Mouse (Mus musculus): ENCODE data around the gene Stard3.
A peak's percentile ranks its signal among the peaks of the same experiment; 100 is the strongest.

The Stard3 gene

GRCm38 (mm10) chr11:98329081-98329959, 28.8 kb upstream of the Stard3 start, which contains the start of gene Neurod2:
TSS of gene Neurod2 (minus strand) at chr11:98329648.
- DNase-seq = peak; percentile 92

GRCm38 (mm10) chr11:98329960-98330744, 28.0 kb upstream of the Stard3 start:
- DNase-seq = no peak

DNA sequence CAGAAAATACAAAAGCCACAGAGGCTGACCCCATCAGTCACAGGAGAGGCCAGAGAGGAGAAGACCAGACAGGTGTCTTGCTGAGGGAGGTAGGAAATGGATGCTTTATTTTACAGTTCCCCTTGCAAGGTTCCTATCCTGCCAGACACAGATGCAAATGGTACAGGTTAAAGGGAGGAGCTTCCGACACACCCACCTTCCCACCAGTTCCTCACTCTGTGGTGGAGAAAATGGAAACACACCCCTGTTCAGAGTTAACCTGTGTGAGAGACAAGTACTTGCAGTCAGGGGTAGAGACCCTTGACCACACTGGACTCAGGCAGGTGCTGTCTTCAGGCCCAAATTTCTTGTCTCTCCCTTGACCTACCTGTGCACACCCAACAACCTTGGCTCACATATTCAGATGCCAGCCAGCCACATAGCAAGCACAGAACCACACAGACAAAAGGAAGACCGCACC, 27.4 kb upstream of the Stard3 start:
- no peak for DNase-seq

GRCm38 (mm10) chr11:98331401-98331800, 26.8 kb upstream of the Stard3 start:
- no peak for DNase-seq

DNA sequence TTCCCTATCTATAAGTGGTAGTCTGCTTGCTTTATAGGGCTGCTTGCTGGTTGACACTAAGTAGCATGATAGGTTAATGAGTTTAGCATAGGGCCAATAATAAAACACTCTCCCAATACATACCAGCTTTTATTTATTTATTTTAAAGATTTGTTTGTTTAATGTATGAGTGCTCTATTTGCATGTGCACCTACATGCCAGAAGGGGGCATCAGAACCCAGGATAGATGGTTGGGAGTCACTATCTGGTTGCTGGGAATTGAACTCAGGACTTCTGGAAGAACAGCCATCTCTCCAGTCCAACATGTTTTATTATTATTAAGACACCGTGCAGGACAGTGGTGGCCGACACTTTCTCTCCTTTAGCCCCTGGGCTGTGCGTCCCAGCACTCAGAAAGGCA, 26.0 kb upstream of the Stard3 start:
- no peak for DNase-seq

DNA sequence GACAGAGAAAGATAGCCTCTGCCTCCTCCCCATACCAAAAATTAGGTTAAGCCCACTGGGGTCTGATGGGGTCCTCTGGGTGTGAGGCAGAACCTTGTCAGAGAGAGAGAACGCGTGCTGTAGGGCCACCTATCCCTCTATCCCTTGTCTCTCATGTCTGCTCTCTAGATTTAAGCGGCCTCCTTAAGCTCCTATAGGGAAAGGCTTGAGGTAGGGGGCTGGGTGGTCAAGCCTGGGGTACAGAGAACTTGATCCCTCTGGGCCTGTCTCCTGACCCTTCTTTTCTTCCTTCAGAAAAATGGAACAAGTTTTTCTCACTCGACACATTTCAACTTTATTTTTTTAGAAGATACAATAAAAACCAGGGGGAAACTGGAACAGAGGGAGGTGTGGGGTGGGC, 25.3 kb upstream of the Stard3 start:
- DNase-seq = no peak

DNA sequence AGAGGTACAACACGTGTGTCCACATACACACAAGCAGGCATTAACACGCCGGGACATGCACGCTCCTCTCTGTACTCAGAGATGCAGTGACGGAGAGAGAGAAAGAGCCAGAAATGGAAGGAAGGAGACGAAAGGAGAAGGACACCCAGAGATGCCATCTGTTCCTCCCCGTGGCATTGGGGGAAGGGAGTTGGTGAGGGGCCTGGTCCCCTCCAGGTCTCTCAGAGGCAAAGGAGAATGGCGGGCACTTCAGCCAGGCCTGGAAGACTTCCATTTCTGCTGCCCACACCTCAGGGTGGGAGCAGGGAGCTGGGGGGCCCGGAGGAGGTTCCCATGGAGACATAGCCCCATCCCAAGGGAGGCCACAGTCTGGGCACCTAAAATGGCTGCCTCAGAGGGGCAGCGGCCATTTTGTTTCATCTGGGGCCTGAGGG, 24.9 kb upstream of the Stard3 start:
- no peak for DNase-seq

GRCm38 (mm10) chr11:98333981-98334741, 24.0 kb upstream of the Stard3 start:
- DNase-seq = no peak

DNA sequence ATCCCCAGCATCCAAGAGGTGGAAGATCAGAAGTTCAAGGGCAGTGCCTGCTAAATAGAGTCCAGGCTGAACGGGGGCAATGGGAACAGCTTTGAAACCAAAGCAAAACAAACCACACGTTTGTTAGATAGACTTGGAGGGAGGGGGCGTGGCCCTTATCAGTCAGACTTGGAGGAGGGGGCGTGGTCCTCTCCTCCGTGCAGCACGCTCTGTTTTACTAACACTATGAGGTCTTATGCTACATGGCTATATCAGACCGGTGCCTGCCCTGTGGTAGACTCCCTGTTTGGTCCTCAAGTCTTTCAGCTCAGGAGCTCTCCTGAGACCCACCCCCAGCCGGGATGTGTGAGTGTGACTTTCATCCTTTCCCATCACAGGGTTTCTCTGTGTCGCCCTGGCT, 22.9 kb upstream of the Stard3 start:
- no peak for DNase-seq

- DNase-seq = no peak
Measured at GRCm38 (mm10) chr11:98336245-98337107, 21.7 kb upstream of the Stard3 start.

- DNase-seq = no peak
Measured at GRCm38 (mm10) chr11:98338507-98338961, 19.6 kb upstream of the Stard3 start.

DNA sequence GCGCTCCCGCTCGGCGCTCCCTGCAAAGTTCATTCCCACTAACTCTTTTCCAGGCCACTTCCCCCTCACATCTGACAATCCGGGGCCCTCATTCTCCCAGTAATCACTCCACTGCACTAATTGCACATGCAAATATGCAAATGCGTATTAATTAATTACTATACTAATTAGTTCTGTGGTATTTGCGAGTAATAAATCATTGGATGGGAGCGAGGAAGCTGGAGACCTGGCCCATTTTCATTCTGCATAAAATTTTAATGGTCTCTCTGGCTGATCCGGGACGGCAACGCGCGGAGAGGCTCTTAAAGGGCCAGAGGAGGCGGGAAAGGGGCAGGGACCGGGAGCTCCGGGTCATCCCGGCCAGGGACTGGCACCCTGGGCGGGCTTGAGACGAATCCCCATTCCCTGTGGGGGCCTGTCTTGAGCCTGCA, 19.1 kb upstream of the Stard3 start:
- no peak for DNase-seq

DNA sequence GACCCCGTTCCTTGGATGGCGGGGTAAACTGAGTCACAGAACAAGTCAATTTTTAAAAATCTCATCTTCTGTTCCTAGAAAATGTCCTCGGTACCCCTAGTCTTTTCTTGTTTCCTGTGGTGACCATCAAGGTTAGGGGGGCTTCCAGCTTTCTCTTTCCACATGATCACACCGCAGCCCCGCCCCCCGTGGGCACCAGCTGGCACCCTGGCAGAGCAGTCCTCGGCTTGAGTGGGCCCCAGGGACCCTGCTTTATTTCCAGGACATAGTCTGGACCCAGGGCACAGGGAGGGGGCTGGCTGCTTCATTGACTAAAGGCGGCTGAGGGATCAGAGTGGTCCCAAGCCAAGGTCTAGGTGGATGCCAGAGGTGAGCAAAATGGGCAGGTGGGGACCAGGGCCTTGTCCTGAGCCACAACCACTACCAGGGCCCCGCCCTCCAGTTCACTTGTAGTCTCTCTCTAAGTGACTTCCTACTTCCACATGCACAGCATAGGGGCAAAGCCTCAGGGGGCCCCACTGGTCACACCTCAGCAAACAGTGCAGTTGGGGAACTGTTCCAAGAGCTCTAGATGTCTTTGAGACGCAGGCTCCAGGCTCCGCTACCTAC, 18.4 kb upstream of the Stard3 start:
- no peak for DNase-seq

DNA sequence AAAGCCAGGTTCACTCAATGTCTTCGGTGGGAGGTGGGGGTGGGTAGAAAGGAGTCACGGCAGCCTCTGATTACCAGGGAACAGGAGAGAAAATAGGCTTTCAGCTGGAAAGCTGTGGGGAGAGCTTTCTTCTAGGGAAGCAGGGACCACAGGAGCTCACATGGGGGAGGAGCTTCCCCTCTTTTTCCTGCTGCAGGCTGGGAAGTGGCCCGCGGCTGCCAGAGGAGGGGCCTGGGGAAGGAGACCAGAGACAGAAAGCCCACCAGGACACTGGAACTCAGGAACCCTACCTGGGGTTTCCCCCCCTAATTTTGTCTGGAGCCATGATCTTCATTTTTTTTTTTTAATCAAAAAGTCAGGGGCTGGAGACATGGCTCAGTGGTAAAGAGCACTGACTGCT, 17.6 kb upstream of the Stard3 start:
- no peak for DNase-seq

DNA sequence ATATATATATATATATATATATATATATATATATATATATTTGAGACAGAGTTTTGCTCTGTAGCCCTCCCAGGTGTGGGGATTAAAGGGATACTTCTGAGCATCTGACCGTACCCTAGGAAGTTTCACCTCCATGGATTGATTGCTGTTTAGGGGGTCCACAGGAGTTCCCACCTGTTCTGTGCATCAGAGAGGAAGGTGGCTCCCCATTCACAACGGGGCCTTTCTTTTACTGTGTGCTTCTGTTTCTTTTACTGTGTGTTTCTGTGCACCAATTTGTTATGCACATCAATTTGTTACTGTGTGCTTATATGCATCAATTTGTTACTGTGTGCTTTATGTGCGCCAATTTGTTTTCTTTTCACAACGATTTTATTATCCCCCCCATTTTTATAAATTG, 17.0 kb upstream of the Stard3 start:
- no peak for DNase-seq

DNA sequence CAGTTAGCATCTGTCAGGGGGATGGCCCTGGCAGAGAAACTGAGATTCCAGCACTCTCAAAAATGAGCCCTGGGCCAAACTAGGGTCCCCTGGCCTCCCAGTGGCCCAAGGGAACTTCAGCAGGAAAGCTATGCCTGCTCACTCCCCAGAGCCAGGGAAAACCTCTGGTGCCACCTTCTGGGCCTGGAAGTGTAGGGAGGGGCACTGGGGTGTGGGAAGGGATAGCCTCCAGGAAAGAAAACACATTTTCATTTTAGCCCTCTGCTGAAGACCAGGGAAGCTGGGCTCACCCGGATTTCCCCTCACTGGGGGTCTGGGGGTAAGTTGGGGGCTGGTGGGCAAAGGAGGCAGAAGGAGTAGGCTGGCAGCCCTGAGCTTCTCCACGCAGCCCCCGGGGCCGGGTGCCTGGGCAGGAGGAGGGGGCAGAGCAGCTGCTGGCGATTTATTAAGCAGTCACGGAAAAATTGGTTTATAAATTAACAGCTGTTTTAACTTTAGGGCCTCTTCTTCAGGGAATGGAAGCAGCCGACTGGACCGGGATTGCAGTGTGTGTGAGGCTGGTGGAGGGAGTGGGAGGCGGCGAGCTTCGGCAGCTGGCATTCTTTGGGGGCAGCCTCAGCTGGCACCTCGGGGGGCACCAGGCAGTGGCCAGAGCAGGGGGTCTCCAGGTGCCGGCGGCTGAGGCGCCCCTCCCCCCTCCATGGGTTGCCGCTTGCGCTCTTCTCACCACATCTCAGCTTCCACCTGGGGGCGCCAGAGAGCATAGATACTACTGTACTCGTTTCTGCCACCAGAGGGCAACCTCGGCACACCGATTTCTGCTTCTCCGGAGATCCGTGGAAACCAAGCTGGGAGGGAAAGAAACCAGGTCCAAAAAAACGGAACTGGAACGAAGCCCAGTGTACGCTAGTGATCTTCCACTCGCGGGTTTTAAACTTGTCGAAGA, 15.9 kb upstream of the Stard3 start:
- DNase-seq = peak; percentile 91

DNA sequence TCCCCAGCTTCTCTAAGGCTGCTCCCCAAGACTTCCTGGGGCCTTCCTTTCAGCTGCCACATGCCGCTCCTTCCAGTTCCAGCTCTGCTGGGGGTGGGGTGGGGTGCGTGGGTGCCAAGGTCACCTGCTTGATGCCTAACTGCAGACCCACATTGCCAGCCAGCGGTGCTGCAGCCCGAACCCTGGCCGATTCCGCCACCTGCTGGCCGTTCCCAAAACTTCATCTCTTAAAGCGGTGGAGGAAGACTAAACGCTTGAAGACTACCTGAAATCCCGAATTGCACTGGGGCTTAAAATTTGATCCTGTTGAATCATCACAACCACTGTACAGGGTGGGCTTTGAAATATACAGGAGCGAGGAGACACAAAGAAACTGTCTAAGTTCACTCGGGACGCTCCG, 12.9 kb upstream of the Stard3 start:
- no peak for DNase-seq

DNA sequence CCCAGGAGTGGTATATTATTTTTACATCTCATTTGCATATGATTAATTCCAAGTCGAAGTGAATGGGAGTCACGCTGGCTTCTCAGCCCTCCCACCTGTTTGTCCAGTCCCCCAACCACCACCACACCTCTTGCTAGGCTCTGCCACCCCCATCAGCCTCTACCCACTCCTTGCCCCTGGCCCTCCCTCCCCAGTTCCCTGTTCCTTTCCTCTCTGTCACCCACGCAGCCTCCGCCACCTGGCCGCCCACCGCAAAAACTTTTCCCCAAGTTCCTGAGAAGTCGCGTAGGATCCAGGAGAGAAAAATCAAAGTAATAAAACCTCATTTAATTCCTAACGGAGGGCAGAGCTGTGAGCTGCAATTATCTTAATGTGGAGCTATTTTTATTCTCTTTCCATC, 12.0 kb upstream of the Stard3 start:
- no peak for DNase-seq

DNA sequence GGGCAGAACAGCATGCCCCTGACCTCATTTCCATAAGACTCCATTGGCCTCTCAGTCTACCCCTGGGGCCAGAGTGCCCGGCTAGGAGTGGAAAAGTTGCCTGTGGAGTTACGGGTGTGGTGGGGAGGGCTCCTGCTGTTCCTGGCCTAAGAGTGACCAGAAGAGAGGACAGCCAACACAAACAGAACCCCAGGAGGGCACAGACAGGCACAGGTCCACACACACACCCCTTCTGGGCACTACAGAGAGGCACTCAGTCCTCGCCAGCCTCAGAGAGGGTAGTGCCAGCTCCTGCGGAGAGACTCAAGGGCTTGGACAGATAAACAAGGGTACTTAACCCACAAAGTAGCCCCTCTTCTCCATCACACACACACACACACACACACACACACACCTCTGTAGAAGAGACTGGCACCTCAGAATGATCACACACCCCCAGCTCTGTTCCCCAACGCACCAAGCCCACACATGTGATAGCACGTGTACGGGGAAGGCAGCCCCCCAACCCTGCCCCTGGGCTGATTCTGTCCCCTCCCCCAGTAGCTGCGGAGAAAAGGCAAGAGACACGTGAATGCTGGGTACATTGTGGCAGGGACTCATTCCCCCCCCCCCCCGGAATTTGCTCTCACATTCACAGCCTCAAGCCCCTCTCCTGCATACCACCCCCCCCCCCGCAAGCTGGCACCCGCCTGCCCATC, 10.6 kb upstream of the Stard3 start:
- DNase-seq = no peak
